Mouse (Mus musculus) liver, adult 2 months (tissue): ENCODE measurements around the gene Ccdc148. TPM values are rescaled to one million over a fixed set of nuclear protein-coding genes. Genes with fewer than 3 reads are reported as not detected.

ENCODE experiments used
- DNase-seq: peaks from one replicate; pipeline ENCODE4 v3.0.0-alpha.2; 2011; ENCODE audit warnings: low read depth, low spot score; ENCODE audit errors: extremely low read depth
- H3K27ac ChIP-seq: fragments of 200-500 bp; replicated peaks from 2 replicates; pipeline ENCODE4 v1.5.1; 2012; ENCODE audit warnings: low read depth, mild to moderate bottlenecking, control low read depth, inconsistent platforms, low read length; ENCODE audit not compliant: insufficient read depth
- H3K27me3 ChIP-seq: fragments of 200-500 bp; 2 replicates; pipeline ENCODE4 v1.6.1; 2012; ENCODE audit warnings: mild to moderate bottlenecking, moderate library complexity, low read length, inconsistent platforms; ENCODE audit not compliant: control insufficient read depth, insufficient read depth
- H3K36me3 ChIP-seq: fragments of 200-500 bp; 2 replicates; pipeline ENCODE4 v1.6.1; 2012; ENCODE audit warnings: low read length, inconsistent platforms; ENCODE audit not compliant: control insufficient read depth, insufficient read depth
- H3K4me1 ChIP-seq: fragments of 200-500 bp; 2 replicates; pipeline ENCODE4 v1.6.1; 2011; ENCODE audit warnings: low read length; ENCODE audit not compliant: control insufficient read depth, insufficient read depth
- H3K4me3 ChIP-seq: fragments of 200-500 bp; 2 replicates; pipeline ENCODE4 v1.5.1; 2011; ENCODE audit warnings: low read depth, mild to moderate bottlenecking, control low read depth, low read length, moderate library complexity; ENCODE audit not compliant: insufficient read depth
- H3K79me2 ChIP-seq: fragments of 200-500 bp; 2 replicates; pipeline ENCODE4 v1.6.1; 2012; ENCODE audit warnings: inconsistent platforms, mild to moderate bottlenecking, low read length, moderate library complexity; ENCODE audit not compliant: control insufficient read depth, insufficient read depth
- H3K9ac ChIP-seq: fragments of 200-500 bp; 2 replicates; pipeline ENCODE4 v1.6.1; 2012; ENCODE audit warnings: low read depth, mild to moderate bottlenecking, control low read depth, inconsistent platforms, low read length
- CTCF ChIP-seq: fragments of 200-500 bp; IDR thresholded peaks from 2 replicates; pipeline ENCODE4 v1.5.1; 2011; ENCODE audit warnings: low read depth, low read length, control low read depth
- POLR2A ChIP-seq: fragments of 200-500 bp; IDR thresholded peaks from 2 replicates; pipeline ENCODE4 v1.6.1; 2011; ENCODE audit warnings: low read length, control low read depth; ENCODE audit not compliant: insufficient read depth; ENCODE audit errors: extremely low read depth
- WGBS: fragments of 180-500 bp; shearing (Covaris S2); methylation state at CpG from one replicate; pipeline ENCODE4 v1.1.7; 2018; 5-methylcytosine and 5-hydroxymethylcytosine counted together
- polyA plus RNA-seq: library from polyadenylated mRNA; depleted of rRNA; stranded (reverse); fragments of >200 nt; gene quantifications from 2 replicates; pipeline ENCODE4 v1.2.3, GENCODE M21; 2012
- total RNA-seq: library from RNA; depleted of rRNA; stranded (reverse); fragments of >200 nt; gene quantifications from 2 replicates; pipeline ENCODE4 v1.2.3, GENCODE M21; 2014

Ccdc148 gene
- total and polyA plus RNA-seq, 2 experiments: 0.05 to 0.92 TPM

DNA sequence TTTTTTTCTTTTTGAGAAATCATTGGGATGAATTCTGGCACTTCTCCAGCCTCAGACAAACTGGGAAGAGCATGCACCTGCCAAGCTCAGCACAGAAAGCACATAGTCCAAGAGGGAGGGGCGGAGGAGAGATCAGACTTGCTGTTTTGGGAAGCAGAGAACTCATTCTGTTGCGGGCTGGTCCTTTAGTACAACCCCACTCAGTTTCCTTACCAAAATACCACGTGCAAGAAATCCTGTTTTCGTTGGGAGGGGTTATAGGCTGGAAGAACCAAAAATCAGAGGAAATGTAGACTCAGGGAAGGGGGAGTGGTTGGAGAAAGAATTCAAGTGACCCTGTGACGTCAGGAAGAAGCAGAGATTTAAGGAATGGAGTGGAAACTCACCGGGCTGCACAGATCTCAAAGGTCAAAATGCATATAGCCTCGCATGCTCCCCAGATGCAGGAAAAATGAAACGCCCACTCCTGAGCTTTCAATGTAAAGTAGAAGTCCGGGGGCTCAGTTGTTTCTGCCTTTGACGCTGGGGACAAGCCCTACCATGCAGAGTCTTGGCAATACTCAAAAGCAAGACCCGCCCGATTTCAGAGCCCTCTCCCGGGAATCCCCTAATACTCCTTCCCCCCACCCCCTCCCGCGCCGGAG is 400 bp downstream of the Ccdc148 start:
- H3K4me1 ChIP-seq: peaks cover 14% of the 10 kb centered on the region
- H3K79me2 ChIP-seq: peaks cover 13% of the 10 kb centered on the region; the same call in 1 of the 2 replicates
- no peaks in the 10 kb centered on the region for H3K27me3 ChIP-seq
- H3K36me3 ChIP-seq: no peaks in the 10 kb centered on the region
- TF ChIP-seq POLR2A (no peak), CTCF (no peak)
- peak; percentile 89 for DNase-seq
- peak overlapping the region; percentile 7; the same call in 1 of the 2 replicates for H3K9ac ChIP-seq
- H3K27ac ChIP-seq: 0 out of 2 replicates have a peak overlapping the region, but pooled peaks have one; percentile 36
- under 1% methylated on average over 16 of the region's 16 CpGs for WGBS
- peak overlapping the region; percentile 49 for H3K4me3 ChIP-seq

DNA sequence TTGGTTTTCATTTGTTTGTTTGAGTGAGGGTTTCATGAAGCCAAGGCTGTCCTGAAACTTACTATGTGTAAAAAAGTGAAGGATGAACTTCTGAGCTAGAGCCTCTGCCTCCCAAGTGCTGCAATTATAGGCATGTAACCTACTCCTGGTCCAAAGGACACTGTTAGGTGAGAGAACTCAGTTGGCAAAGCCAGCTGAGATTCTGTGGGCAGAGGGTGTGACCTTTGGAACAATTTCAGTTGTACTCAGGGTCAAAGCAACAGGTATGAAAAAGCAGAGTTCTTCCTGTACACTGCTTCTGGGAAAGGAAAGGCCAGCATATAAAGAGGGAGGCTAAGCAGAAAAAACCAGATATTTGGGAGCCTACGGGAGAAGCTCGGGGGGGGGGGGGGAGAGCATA is 2.4 kb downstream of the Ccdc148 start:
- peak overlapping the region; percentile 78 for H3K27ac ChIP-seq
- H3K79me2 ChIP-seq: peaks cover 4% of the 10 kb centered on the region; the same call in 1 of the 2 replicates
- H3K4me1 ChIP-seq: peaks cover 10% of the 10 kb centered on the region
- no peak overlapping the region for H3K9ac ChIP-seq
- TF ChIP-seq POLR2A (no peak), CTCF (no peak)
- H3K36me3 ChIP-seq: no peaks in the 10 kb centered on the region
- H3K4me3 ChIP-seq: no peak overlapping the region
- H3K27me3 ChIP-seq: no peaks in the 10 kb centered on the region
- WGBS: 11% methylated on average over 2 of the region's 2 CpGs
- DNase-seq: peak; percentile 98

- TF ChIP-seq POLR2A (no peak), CTCF (no peak)
- no peaks in the 10 kb centered on the region for H3K79me2 ChIP-seq
- no peak overlapping the region for H3K9ac ChIP-seq
- no peaks in the 10 kb centered on the region for H3K36me3 ChIP-seq
- H3K4me1 ChIP-seq: peaks cover 2% of the 10 kb centered on the region
- no peak overlapping the region for H3K4me3 ChIP-seq
- no peaks in the 10 kb centered on the region for H3K27me3 ChIP-seq
- no peak overlapping the region for H3K27ac ChIP-seq
- no peak for DNase-seq
Observed at GRCm38 (mm10) chr2:59155428-59155827, 5.1 kb downstream of the Ccdc148 start.

DNA sequence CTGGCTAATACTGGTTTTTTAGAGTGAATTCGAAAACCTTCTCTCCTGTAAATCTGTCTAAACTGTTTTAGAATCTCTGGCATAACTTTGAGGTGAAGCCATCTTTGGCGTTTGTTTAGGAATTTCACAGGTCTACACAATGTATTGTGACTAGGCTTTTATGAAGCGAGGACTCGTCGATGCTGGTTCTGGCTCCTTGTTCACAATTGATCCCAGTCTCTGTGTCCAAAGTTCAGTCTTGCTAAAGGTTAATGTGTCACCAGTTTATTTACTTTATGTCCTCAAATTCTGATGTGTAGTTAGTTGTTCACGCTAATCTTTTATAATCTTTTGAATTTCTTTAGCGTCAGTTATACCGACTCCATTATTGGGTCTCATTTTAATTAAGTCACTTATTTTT is 29.4 kb downstream of the Ccdc148 start:
- Histone ChIP-seq H3K27ac (peak overlapping the region; percentile 83), H3K79me2 (no peaks in the 10 kb centered on the region)

GRCm38 (mm10) chr2:59129821-59130220 is 30.7 kb downstream of the Ccdc148 start:
- Histone ChIP-seq H3K4me1 (peaks cover 4% of the 10 kb centered on the region), H3K27ac (no peak overlapping the region), H3K4me3 (no peak overlapping the region), H3K27me3 (no peaks in the 10 kb centered on the region), H3K36me3 (no peaks in the 10 kb centered on the region), H3K79me2 (no peaks in the 10 kb centered on the region), H3K9ac (no peak overlapping the region)
- no peak for TF ChIP-seq POLR2A
- no peak for TF ChIP-seq CTCF
- WGBS: 66% methylated on average over 8 of the region's 8 CpGs
- no peak for DNase-seq

More for the DNA sequence above, 29.4 kb downstream of the Ccdc148 start:
- no peak overlapping the region for H3K9ac ChIP-seq
- DNase-seq: peak; percentile 96
- no peaks in the 10 kb centered on the region for H3K36me3 ChIP-seq
- TF ChIP-seq POLR2A (no peak), CTCF (no peak)
- H3K27me3 ChIP-seq: no peaks in the 10 kb centered on the region
- H3K4me1 ChIP-seq: peaks cover 4% of the 10 kb centered on the region
- WGBS: 29% methylated on average over 8 of the region's 8 CpGs
- peak overlapping the region; percentile 41; the same call in 1 of the 2 replicates for H3K4me3 ChIP-seq

GRCm38 (mm10) chr2:59129023-59129422 is 31.5 kb downstream of the Ccdc148 start:
- H3K9ac ChIP-seq: no peak overlapping the region
- 79% methylated on average over 7 of the region's 7 CpGs for WGBS
- TF ChIP-seq CTCF (no peak), POLR2A (no peak)
- no peak overlapping the region for H3K4me3 ChIP-seq
- no peak overlapping the region for H3K27ac ChIP-seq
- H3K4me1 ChIP-seq: peaks cover 4% of the 10 kb centered on the region
- H3K36me3 ChIP-seq: no peaks in the 10 kb centered on the region
- no peaks in the 10 kb centered on the region for H3K79me2 ChIP-seq
- no peaks in the 10 kb centered on the region for H3K27me3 ChIP-seq
- DNase-seq: no peak
